Mouse (Mus musculus) NIH3T3 (cell line): ENCODE measurements at regions not wholly inside any gene's neighbourhood (a gene's known extent, or its start where the extent isn't known, plus 50 kb on each side); places are given as distances from the start of the nearest gene placed in this dataset.

ENCODE experiments used
- DNase-seq: peaks from one replicate; pipeline ENCODE4 v3.0.0-alpha.2; 2012; ENCODE audit warnings: low read depth

GRCm38 (mm10) chr4:152834421-152835110, 356.9 kb upstream of the Kcnab2 start:
- no peak for DNase-seq

GRCm38 (mm10) chr4:152833411-152834310, 356.0 kb upstream of the Kcnab2 start:
- no peak for DNase-seq

GRCm38 (mm10) chr4:152832757-152833363, 355.2 kb upstream of the Kcnab2 start:
- no peak for DNase-seq

- DNase-seq: no peak
These were observed 347.5 kb upstream of the Kcnab2 start for GRCm38 (mm10) chr4:152825185-152825584.

- no peak for DNase-seq
These were observed 338.6 kb upstream of the Kcnab2 start for GRCm38 (mm10) chr4:152816139-152816757.

GRCm38 (mm10) chr4:152806611-152807010, 328.9 kb upstream of the Kcnab2 start:
- DNase-seq: no peak

- peak; percentile 70 for DNase-seq
These were observed 321.7 kb upstream of the Kcnab2 start for GRCm38 (mm10) chr4:152799392-152799791.

- DNase-seq: no peak
These were observed 310.8 kb upstream of the Kcnab2 start for GRCm38 (mm10) chr4:152788431-152788830.

- DNase-seq: no peak
These were observed 307.3 kb upstream of the Kcnab2 start for GRCm38 (mm10) chr4:152784972-152785371.

- no peak for DNase-seq
These were observed 301.9 kb upstream of the Kcnab2 start for GRCm38 (mm10) chr4:152779526-152779925.

GRCm38 (mm10) chr4:152775801-152776200, 298.1 kb upstream of the Kcnab2 start:
- DNase-seq: no peak

GRCm38 (mm10) chr4:152771386-152771785, 293.7 kb upstream of the Kcnab2 start:
- no peak for DNase-seq

- no peak for DNase-seq
These were observed 289.7 kb upstream of the Kcnab2 start for GRCm38 (mm10) chr4:152767372-152767771.

GRCm38 (mm10) chr4:152763116-152763515, 285.4 kb upstream of the Kcnab2 start:
- no peak for DNase-seq

GRCm38 (mm10) chr4:152762576-152762975, 284.9 kb upstream of the Kcnab2 start:
- no peak for DNase-seq

- no peak for DNase-seq
These were observed 279.5 kb upstream of the Kcnab2 start for GRCm38 (mm10) chr4:152757191-152757590.

GRCm38 (mm10) chr4:152756535-152756934, 278.9 kb upstream of the Kcnab2 start:
- DNase-seq: peak; percentile 3

- DNase-seq: no peak
These were observed 278.1 kb upstream of the Kcnab2 start for GRCm38 (mm10) chr4:152755756-152756155.

- no peak for DNase-seq
These were observed 266.7 kb upstream of the Kcnab2 start for GRCm38 (mm10) chr4:152744366-152744765.

GRCm38 (mm10) chr4:152733017-152733416, 255.3 kb upstream of the Kcnab2 start:
- no peak for DNase-seq

- peak; percentile 5 for DNase-seq
These were observed 254.3 kb upstream of the Kcnab2 start for GRCm38 (mm10) chr4:152731988-152732387.

GRCm38 (mm10) chr4:152731082-152731720, 253.5 kb upstream of the Kcnab2 start:
- DNase-seq: no peak
